Mouse (Mus musculus): ENCODE data around the gene Dao.

DNA sequence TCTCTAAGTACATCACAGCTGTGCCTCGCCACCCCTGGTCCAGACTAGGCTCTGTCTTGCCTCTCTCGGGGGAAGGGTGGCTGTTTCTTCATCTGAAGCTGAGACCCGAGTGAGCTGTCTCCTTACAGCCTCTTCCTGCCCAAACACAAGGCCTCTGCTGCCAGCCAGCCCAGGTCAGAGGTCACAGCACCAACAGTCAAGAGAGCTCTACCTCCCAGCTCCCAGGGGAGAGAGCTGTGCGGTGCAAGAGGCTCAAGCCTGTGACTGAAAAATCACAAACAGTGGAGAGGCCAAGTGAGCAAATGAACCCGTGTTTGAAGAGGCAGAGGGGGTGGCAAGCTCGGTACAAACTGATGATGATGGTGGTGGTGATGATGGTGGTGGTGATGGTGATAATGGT lies 63.1 kb downstream of the Dao start:
- no peak for TF ChIP-seq CTCF (IDR thresholded peaks at IDR 0.05; ENCODE audit: low read depth)
- TF ChIP-seq EP300 (optimal IDR thresholded peaks at IDR 0.05): no peak
